Mouse (Mus musculus): ENCODE measurements around the gene Skint7.
"Not testable (repeated sequence)": the region's sequence is repeated elsewhere in the genome, so short reads cannot be mapped to it uniquely, and the experiment has no call there.

Skint7 gene

DNA sequence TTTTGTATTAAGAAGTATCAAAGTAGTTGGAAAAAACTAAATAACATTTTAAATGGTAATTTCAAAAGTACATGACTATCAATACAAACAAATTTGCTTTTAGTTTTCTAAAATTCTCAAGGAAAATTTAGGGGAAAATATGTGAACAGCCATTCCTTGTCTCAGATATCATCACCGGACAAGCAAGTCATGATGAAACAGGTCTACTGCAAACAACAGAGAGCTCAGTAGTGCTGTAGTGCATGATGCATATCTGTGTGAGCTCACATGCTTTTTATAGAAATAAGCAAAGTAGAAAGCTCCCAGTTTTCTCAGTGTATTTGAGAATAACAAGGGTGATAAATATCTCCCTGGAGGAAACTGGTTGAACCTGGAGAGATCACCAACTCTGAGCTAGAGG, at the start of gene Skint7:
Gene Skint7 (plus strand): TSS at position 301 of the 400 bp plus-strand sequence.
- no peak for DNase-seq (ENCODE audit: extremely low spot score)

DNA sequence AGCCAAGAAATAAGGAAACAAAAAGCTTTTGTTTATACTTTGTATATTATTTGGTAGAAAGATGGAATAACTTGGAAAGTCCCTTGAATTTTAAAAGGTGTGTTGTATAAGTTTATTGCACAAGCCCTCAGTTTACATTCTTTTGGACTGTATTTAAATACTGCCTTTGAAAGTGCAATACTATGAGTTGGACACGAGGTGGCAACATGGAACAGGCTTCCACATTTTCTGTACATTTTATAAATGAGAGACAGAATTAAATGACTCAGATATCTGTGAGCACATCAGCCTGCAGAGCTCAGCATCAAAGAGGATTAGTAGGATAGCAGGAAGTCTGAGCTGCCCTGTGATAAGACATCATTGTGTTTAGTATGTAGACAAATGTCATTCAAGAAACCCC, 11.4 kb upstream of the Skint7 start:
- DNase-seq (ENCODE audit: extremely low spot score): no peak

DNA sequence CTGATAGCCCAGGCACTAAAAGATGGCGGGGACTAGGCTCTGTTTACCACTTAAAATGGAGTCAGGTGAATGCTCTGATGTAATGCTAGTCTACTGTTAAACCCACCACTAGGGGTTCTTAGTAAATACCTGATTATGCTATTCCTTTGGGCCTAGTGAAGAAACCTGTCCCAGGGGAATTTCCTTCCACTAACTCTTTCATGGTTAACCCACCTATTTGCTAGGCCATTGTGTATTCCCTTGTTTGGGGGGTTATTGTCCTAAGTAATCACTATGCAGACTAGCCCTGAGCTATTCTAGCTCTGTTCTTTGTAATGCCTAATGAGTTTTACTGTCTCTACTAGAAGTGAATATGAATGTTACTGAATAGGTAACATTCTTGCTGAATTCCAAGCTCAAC, 9.5 kb upstream of the Skint7 start:
- DNase-seq (ENCODE audit: extremely low spot score): not testable (repeated sequence)

DNA sequence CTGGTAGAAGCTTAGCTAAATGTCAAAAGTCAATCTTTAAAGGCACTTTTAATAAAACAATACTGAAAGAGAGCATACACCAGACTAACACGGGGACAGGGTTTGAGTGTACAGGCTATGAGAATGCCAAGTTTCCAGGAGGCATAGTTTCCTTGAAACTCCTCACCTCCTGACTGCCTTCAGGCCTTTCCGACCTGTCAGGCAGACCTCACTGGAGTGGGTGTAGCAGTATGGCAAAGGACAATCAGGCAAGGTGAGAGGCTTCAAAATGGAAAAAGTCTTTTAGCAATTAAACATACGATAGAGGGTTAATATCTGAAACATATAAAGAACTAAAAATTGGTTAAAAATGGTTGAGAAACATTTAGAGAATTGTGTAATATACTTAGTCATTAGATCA, 9.1 kb upstream of the Skint7 start:
- DNase-seq (ENCODE audit: extremely low spot score): no peak

DNA sequence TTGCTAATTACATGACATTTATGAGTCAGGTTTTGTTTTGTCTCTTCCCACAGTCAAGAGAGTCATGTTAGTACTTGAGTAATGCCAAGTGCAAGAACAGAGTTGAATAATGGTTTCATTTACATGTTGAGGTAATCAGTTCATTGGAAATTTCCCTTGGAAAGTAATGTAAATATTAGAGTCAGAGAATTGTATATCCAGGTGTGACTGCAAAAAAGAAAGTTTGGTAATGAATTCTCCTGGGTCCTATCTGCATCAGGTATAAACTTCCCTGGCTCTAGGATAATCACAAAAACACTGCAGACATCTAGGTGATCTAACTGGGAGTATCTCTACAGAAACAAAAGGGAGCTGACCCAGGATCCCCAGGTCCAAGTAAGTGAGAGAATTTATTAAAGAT, 33.2 kb downstream of the Skint7 start, which contains the start of gene Skint1:
Gene Skint1 (plus strand): TSS at position 301 of the 400 bp plus-strand sequence.
- no peak for DNase-seq (ENCODE audit: extremely low spot score)
